Mouse (Mus musculus) midbrain, embryonic 12.5 days (tissue): ENCODE results near the gene Tubg1. TPM values are rescaled to one million over a fixed set of nuclear protein-coding genes. Genes with fewer than 3 reads are reported as not detected.
A peak's percentile ranks its signal among the peaks of the same experiment; 100 is the strongest.

Experiments used
- ATAC-seq: fragments of 200-750 bp; cut with Nextera tagmentation; 2 replicates; pipeline ENCODE4 v1.8.0; 2017; ENCODE audit warnings: low read depth, moderate TSS enrichment, moderate library complexity; ENCODE audit not compliant: low FRiP score
- H3K27ac ChIP-seq: fragments of 300-500 bp; sonication (generic); replicated peaks from 2 replicates; pipeline ENCODE4 v1.5.1; 2016; ENCODE audit warnings: mild to moderate bottlenecking
- H3K27me3 ChIP-seq: fragments of 300-500 bp; sonication (generic); 2 replicates; pipeline ENCODE4 v1.6.1; 2016; ENCODE audit warnings: mild to moderate bottlenecking
- H3K36me3 ChIP-seq: fragments of 300-500 bp; sonication (generic); 2 replicates; pipeline ENCODE4 v1.6.1; 2016
- H3K4me1 ChIP-seq: fragments of 300-500 bp; sonication (generic); 2 replicates; pipeline ENCODE4 v1.6.1; 2016
- H3K4me2 ChIP-seq: fragments of 300-500 bp; sonication (generic); replicated peaks from 2 replicates; pipeline ENCODE4 v1.6.1; 2016; ENCODE audit warnings: mild to moderate bottlenecking, moderate library complexity
- H3K4me3 ChIP-seq: fragments of 300-500 bp; sonication (generic); 2 replicates; pipeline ENCODE4 v1.5.1; 2016; ENCODE audit warnings: mild to moderate bottlenecking
- H3K9ac ChIP-seq: fragments of 300-500 bp; sonication (generic); replicated peaks from 2 replicates; pipeline ENCODE4 v1.6.1; 2016; ENCODE audit warnings: mild to moderate bottlenecking, moderate library complexity
- H3K9me3 ChIP-seq: fragments of 300-500 bp; sonication (generic); 2 replicates; pipeline ENCODE4 v1.6.1; 2016; ENCODE audit warnings: mild to moderate bottlenecking
- WGBS: fragments of 180-500 bp; shearing (Covaris S2); methylation state at CpG from one replicate; pipeline ENCODE4 v1.1.7; 2016; 5-methylcytosine and 5-hydroxymethylcytosine counted together
- polyA plus RNA-seq: library from polyadenylated mRNA; unstranded; fragments of >200 nt; fragmentation: Nextera tagmentation; extraction: Ambion mirVana; gene quantifications from 2 replicates; pipeline ENCODE4 v1.2.1, GENCODE M21; 2016

Gene Tubg1
- polyA plus RNA-seq, 1 experiment from 2014 or later, result 97.4 TPM

DNA sequence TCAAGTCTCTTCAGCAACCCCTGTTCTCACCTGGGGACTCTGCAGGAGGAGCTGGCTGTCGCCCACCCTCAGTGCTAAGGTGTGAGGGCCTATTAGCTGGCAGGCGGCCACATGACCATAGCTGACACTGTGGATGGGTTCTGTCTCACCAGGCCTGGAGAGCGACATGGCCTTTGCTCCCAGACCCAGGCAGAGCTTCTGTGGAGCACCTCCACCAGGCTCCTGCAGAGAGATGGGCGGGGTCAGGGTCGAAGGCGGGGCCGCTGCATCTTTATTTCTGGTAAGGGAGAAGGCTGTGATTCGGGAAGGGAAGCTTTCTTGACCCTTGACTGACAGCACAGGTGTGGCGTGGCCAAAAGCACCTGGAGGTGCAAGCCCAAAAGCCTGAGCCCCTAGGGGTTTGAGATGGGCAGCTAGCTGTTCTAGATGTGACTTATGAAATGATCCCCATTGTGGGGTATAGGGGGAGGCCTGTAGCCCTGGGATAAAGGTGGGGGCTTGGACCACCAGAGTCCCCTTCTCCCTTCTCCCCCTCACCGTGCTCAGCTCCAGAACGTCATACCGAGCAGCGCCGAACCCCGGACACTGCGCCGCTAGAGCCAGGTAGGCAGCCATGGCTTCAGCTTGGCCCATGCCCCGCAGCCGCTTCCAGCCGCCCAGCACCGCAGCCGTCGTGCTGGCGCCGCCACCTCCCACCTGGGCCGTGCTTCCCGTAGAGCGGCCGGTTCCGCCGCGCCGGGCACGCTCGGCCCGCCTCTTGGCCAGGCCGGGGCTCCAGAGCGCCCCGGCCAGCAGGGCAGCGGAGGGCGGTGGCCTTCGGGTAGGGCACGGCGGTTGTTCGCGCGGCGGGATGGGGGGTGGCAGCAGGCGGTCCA, 44.0 kb downstream of the Tubg1 start:
- ATAC-seq, result no peak
- Histone ChIP-seq H3K27ac (no peak overlapping the region), H3K9ac (no peak overlapping the region; the same call in 1 of the 2 replicates), H3K4me1 (peaks cover 11% of the 10 kb centered on the region), H3K4me3 (peak overlapping the region; percentile 31), H3K27me3 (peaks cover 89% of the 10 kb centered on the region), H3K36me3 (peaks cover 29% of the 10 kb centered on the region), H3K4me2 (peak overlapping the region; percentile 47), H3K9me3 (no peaks in the 10 kb centered on the region)
- 9% methylated on average over 49 of the region's 49 CpGs for WGBS

DNA sequence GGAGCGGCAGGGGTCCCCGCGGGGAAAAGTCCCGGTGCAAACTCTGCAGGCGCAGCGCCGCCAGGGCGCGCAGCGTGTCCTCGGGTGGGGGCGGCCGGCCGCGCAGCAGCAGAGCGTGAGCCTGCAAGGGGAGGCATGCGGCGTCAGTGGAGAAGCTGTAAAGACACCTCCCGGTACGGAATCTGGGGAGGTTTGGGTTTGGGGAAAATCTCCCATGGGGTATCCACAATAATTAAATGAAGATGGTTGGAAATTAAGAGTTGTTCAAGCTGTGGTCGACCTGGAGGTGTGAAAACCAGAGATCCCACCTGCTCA, 44.6 kb downstream of the Tubg1 start:
- no peak overlapping the region; the same call in 1 of the 2 replicates for H3K9ac ChIP-seq

DNA sequence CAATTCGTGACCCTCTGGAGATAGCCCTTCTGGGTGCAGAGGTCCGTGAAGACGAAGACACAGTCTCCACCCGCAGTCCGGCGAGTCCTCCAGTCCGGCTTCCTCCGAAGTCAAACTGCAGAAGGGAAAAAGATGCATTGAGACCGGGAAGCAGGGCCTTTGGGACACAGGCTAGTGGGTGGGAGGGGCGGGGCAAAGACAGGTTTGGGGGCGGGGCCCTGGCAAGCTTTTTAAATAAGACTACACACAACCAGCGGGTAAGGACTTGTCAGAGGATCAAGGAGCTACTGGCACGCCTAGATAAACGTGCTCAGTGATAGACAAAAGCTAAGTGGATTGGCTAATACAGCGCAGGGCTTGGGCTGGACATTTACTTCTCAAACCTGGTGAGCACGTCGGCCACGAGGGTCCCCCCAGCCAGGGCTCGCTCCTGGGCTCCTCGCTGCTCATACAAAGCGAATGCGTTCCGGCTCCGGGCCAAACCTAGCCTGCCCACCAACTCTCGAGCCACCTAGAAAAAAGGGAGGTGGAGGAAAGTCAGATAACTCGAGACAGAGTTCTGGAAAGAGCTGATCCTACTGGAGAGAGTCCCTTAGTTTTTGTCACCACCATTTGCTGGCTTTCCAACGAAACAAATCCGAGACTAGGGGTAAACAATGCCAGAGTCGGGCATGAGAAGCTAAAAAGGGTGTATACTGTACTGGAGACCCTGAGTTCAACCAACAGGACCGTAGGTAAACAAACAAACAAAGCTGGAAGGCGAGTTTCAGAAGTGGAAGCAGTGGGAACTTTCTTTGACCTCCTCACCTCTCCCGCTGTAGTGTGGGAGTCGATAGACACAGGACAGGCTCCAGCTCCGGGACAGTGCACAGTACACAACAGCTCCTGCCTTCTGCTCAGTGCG, 45.2 kb downstream of the Tubg1 start:
- Histone ChIP-seq H3K27me3 (peaks cover 96% of the 10 kb centered on the region), H3K27ac (no peak overlapping the region), H3K4me3 (peak overlapping the region; percentile 31; the same call in 1 of the 2 replicates), H3K9me3 (no peaks in the 10 kb centered on the region), H3K9ac (no peak overlapping the region; the same call in 1 of the 2 replicates), H3K4me1 (peaks cover 21% of the 10 kb centered on the region), H3K4me2 (no peak overlapping the region), H3K36me3 (peaks cover 29% of the 10 kb centered on the region)
- 8% methylated on average over 34 of the region's 35 CpGs for WGBS
- ATAC-seq, result no peak

More for the DNA sequence above, 44.6 kb downstream of the Tubg1 start:
- H3K4me3 ChIP-seq, result peak overlapping the region; percentile 31
- no peaks in the 10 kb centered on the region for H3K9me3 ChIP-seq
- no peak overlapping the region for H3K27ac ChIP-seq
- no peak for ATAC-seq
- peaks cover 15% of the 10 kb centered on the region for H3K4me1 ChIP-seq
- WGBS, result 1% methylated on average over 21 of the region's 21 CpGs
- peak overlapping the region; percentile 47 for H3K4me2 ChIP-seq
- H3K36me3 ChIP-seq, result peaks cover 29% of the 10 kb centered on the region
- H3K27me3 ChIP-seq, result peaks cover 95% of the 10 kb centered on the region

DNA sequence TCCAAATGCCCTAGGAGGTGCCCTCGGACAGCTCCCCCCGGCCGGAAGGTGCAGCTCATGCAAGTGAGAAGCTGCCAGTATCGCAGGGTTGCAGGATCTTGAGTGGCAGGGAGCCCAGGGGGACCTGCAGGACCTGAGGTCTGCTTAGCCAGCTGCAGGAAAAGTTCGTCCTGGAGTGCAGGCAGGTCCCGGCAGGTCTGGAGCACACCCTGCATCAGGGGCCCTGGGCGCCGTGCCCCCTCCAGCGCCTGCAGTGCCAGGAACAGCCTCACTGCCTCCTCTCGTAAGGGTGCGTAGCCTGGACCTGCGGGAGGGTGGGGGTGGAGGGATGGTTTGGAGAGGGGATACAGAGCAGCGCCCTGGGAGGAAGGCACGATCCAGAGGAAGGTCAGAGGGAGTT, 46.6 kb downstream of the Tubg1 start:
- ATAC-seq, result no peak
- Histone ChIP-seq H3K4me3 (no peak overlapping the region), H3K4me1 (peaks cover 28% of the 10 kb centered on the region), H3K9me3 (no peaks in the 10 kb centered on the region), H3K9ac (no peak overlapping the region), H3K4me2 (no peak overlapping the region), H3K27ac (no peak overlapping the region), H3K27me3 (peaks cover 91% of the 10 kb centered on the region), H3K36me3 (peaks cover 27% of the 10 kb centered on the region)
- 46% methylated on average over 14 of the region's 14 CpGs for WGBS

DNA sequence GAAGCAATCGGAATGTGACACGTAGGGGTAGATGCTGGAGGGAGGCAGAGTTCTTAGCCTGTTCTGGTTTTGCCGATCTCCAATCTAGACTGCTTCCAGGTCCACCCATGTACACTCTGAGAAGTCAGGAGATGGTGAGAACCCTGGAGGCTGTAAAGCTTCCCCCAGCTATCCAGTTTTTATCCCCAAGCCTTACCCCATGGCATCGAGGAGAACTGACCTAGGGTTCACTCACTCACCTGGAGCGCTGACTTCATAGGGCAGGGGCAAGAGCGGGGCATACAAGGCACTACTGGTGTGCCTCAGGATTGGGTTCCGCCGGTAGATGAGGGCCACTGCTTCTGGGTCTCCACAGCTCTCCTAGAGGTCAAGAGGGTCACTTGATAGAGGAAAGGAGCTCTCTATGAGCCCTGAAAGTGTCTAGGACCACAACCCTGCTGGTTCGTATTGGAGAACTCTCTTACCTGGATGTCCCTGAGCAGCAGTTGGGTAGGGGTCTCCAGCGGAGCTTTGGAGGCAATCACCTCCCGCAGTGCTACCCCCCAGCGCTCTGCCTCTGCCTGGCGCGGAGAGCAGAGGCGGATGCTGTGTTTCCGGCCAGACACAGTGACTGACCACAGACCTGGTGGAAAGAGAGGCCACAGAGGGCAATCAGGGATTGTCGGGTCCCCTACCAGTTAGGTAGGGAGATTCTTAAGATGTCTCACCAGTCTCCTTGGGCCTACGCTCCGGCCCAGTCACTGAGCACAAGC, 47.6 kb downstream of the Tubg1 start:
- ATAC-seq, result no peak
- Histone ChIP-seq H3K36me3 (peaks cover 18% of the 10 kb centered on the region), H3K4me3 (no peak overlapping the region), H3K27ac (no peak overlapping the region), H3K9me3 (no peaks in the 10 kb centered on the region), H3K9ac (no peak overlapping the region), H3K4me1 (peaks cover 37% of the 10 kb centered on the region), H3K4me2 (no peak overlapping the region), H3K27me3 (peaks cover 84% of the 10 kb centered on the region)
- 44% methylated on average over 19 of the region's 19 CpGs for WGBS

DNA sequence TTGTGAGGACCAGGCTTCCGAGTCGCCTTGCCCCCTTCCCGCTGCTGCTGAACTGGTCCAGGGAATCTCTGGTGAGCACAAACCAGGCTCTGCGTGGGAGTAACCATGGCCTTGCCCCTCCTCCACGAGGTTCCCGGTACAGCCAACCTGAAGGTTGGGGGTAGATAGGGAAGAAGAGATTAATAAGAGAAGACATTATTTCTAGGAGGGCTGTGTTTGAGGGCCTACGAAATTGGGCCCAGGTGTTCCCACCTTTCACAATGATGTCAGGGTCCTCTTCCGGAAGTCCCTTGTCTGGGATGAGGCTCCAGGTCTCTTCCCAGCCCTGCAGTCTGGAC, 48.2 kb downstream of the Tubg1 start:
- Histone ChIP-seq H3K4me2 (no peak overlapping the region), H3K9me3 (no peaks in the 10 kb centered on the region), H3K27ac (no peak overlapping the region), H3K36me3 (peaks cover 16% of the 10 kb centered on the region), H3K4me3 (no peak overlapping the region), H3K9ac (no peak overlapping the region), H3K27me3 (peaks cover 83% of the 10 kb centered on the region), H3K4me1 (peaks cover 42% of the 10 kb centered on the region)
- 42% methylated on average over 8 of the region's 8 CpGs for WGBS
- no peak for ATAC-seq

DNA sequence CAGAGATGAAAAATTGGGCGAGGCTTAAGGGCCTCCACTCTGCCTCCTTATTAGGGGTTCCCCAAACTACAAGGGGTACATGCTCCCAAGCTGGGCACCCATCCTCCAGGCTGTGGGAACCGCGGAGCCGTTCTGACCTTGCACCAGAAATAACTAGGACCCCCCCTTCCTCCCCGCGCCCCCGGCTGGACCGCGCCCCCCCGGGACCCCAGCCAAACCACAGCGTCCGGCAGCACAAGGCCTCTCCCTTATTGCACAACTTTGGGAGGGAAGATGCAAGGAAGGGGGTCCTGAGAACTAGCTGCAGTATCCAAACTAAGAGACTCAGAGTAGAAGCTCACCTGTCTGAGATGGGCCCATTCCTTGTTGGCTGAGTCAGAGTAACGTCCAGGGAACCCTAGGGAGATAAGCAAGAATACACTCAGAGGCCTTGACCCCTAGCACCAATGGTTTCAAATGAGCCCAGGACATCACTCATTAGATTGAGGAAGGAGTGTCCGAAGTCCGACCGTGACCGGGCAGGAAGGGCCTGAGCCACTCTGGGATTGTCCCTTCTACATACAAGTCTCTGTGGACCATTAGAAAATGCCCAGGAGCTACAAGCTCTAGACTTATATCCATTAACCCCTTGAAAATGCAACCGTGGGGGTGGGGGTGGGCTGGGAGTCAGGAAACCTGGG, 48.7 kb downstream of the Tubg1 start:
- Histone ChIP-seq H3K27me3 (peaks cover 83% of the 10 kb centered on the region), H3K9me3 (no peaks in the 10 kb centered on the region), H3K36me3 (peaks cover 15% of the 10 kb centered on the region), H3K4me3 (no peak overlapping the region), H3K27ac (no peak overlapping the region), H3K4me1 (peaks cover 47% of the 10 kb centered on the region), H3K4me2 (0 out of 2 replicates have a peak overlapping the region, but pooled peaks have one; percentile 77), H3K9ac (no peak overlapping the region)
- ATAC-seq, result no peak
- 76% methylated on average over 18 of the region's 18 CpGs for WGBS

DNA sequence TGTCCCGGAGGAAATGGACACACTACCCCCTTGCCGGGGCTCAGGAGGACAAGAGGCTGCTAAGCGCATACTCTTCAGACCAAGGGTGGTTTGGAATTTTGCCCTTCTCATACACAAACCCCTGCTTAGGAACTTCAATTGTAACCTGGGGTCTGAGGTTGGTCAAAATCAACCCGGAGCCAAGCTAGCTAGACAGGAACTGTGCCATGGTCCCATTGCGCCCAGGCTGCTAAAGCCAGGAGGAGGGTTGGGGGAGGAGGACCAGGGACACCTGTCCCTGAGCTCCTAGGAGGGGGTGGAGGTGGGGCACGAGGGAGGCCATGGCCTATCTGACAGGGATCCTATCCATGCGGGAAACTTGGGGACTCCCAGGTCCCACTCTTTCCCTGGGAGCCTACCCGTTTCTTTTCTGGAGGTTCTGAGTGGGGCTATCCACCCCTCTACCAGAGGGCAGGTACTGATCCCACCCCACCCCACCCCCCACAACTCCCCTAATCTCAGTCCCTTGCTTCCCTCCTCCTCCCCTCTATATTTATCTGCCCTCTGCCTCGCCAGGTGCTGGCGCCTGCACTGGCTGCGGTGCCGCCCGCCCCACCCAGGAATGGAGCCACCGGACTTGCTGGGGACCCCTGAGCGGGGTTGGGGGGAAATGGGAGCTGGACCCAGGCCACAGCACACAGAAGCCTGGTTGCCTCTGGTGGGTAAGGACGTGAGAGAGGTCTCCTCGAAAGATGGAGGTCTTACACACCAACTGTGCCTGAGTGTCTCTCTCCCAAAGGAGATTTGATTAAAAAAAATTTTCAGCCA, 49.8 kb downstream of the Tubg1 start:
- peaks cover 51% of the 10 kb centered on the region for H3K4me1 ChIP-seq

DNA sequence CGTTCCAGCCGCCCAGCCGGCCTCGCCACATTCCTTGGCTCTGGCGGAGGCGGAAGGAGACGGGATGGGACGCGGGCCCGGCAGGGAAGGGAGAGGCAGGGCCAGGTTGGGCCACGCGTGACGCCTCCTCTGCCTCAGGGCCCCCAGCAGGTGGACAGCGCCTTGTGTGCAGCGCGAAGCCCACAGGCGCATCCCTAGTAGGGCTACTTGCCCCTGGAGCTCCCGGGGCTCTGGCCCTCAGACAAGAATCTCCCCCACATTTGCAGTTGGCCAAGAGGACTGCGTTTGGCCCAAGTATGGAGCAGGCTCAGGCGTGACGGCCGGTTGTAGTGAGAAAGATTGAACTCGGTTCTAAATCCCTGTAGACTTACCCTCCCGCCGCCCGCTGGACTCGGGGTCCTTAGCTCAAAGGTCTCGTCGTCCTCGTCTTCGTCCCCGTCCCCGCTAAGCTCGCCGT, 50.6 kb downstream of the Tubg1 start, which contains the start of gene Cntnap1:
TSS of gene Cntnap1 (plus strand) at position 170 of the 457 bp plus-strand sequence.
- peaks cover 15% of the 10 kb centered on the region for H3K36me3 ChIP-seq
- H3K9me3 ChIP-seq, result no peaks in the 10 kb centered on the region
- no peak for ATAC-seq
- peak within 1 kb of the TSS; percentile 77 for H3K4me2 ChIP-seq
- H3K27me3 ChIP-seq, result peaks cover 83% of the 10 kb centered on the region
- peak within 1 kb of the TSS; percentile 62 for H3K4me3 ChIP-seq
- H3K27ac ChIP-seq, result peak within 1 kb of the TSS; percentile 64
- 0% methylated on average over 29 of the region's 35 CpGs for WGBS
- H3K9ac ChIP-seq, result peak within 1 kb of the TSS; percentile 70
- peaks cover 53% of the 10 kb centered on the region for H3K4me1 ChIP-seq

More for the DNA sequence above, 49.8 kb downstream of the Tubg1 start:
- H3K27me3 ChIP-seq, result peaks cover 83% of the 10 kb centered on the region
- H3K36me3 ChIP-seq, result peaks cover 15% of the 10 kb centered on the region
- WGBS, result 12% methylated on average over 17 of the region's 17 CpGs
- H3K4me2 ChIP-seq, result peak overlapping the region; percentile 77
- no peak for ATAC-seq
- H3K27ac ChIP-seq, result no peak overlapping the region
- H3K4me3 ChIP-seq, result peak overlapping the region; percentile 62
- H3K9me3 ChIP-seq, result no peaks in the 10 kb centered on the region
- H3K9ac ChIP-seq, result peak overlapping the region; percentile 70; the same call in 1 of the 2 replicates

DNA sequence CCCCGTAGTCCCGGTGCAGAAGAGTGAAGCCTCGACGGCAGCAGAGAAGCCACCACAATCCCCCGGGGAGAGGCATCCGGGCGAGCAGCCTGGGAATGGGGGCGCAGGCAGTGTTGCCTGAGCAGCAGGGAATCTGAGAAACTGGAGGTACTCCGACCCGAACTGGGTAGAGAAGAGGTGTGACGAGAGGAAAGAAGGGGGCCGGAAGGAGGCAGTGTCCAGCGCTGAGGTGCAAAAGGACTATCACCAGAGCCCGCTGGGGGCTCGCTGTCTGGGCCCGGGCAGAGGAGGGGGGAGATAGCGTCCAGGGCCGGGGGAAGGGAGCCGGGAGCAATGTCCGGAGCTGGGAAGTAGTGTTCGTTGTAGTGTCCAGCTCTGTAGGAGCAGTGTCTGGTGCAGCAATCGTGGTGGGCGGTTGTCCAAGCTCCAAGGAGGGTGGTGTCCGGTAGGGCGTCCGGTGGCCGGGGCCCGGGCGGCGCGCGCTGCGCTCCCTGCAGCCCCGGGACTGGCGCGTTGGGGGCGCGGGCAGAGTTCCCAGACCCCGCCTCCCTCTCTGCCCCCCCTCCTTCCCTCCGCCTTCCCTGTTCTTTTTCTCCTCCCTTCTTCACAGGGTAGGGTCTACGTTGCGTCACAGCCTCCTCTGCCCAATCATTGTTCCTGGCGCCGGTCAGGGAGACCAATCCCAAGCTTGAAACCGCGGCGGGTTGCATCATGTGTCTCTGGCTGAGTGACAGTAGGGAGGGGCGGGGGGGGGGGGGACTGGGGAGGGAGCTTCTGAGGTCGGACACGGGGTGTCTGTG, 51.3 kb downstream of the Tubg1 start, which contains the start of gene Plekhh3:
TSS of gene Plekhh3 (minus strand) at position 541 of the 800 bp plus-strand sequence.
- Histone ChIP-seq H3K27ac (peak within 1 kb of the TSS; percentile 77), H3K4me3 (peak within 1 kb of the TSS; percentile 62), H3K9ac (peak within 1 kb of the TSS; percentile 70), H3K4me2 (peak within 1 kb of the TSS; percentile 77), H3K9me3 (no peaks in the 10 kb centered on the region), H3K36me3 (peaks cover 14% of the 10 kb centered on the region), H3K27me3 (peaks cover 83% of the 10 kb centered on the region), H3K4me1 (peaks cover 55% of the 10 kb centered on the region)
- ATAC-seq, result peak; percentile 95
- under 1% methylated on average over 43 of the region's 50 CpGs for WGBS
